Mouse (Mus musculus): Measurements from ENCODE around the gene Gm5751.
"Not testable (repeated sequence)": the region's sequence is repeated elsewhere in the genome, so short reads cannot be mapped to it uniquely, and the experiment has no call there.

Gm5751 gene

DNA sequence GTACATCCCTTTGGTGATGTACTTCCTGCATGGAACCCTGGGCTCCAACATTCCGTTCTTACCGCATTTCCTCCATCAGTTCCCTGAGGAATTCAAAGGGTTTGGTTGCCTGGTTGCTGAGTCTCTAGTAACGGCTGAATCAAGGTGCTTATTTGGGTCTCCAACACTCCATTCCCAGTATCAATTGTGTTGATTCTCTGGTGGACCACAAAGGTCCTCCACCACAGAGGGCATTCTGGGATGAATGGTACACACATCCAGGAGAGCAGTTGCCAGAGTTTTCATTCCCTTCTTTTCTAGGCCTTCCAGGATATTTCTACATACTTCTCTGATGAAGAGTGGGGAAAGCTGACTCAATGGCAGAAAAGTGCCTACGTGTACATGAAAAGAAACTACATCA lies at the start of gene Gm5751:
Gene Gm5751, plus strand, starts transcription at position 301 of the 400 bp plus-strand sequence.
- DNase-seq (ENCODE audit: low spot score), result not testable (repeated sequence)

DNA sequence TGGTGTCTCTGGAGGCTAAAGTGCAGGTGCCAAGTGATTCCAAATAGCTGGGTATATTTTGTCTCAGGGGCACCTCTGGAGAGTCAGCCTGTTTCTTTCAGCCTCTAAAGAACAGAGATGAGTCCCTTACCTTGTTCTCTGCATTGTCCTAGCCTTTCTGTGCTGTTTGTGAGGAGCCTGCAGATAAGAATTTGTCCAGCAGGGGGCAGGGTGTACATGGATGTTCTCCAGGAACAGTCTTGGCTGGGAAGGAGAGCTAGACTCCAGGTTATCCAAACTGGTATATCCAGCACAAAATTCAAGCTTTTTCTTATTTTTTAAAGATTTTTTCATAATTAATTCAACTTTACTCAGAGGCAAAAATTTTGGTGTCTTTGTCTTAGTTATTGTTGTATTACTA lies 42.0 kb upstream of the Gm5751 start:
- DNase-seq (ENCODE audit: low spot score), result peak; percentile 33

DNA sequence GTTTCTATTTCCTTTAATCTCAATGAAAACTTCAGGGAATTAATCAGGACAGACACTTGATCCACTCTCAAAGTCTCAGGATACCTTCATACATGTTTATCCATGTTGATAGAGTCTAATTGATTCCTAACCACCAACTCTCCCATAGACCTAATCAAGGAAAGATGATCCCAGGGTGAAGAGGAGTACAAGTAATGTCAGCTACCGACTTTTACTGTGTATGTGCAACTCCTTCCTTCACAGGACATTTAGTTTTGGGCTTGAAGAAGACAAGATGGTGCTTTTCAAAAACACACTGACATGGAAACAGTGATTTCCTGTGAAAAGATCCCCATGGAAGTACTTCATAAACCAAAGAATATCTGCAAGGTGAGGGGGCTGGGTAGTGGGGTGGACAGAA lies 30.4 kb upstream of the Gm5751 start, which contains the start of gene Gm6592:
Gene Gm6592, plus strand, starts transcription at position 301 of the 400 bp plus-strand sequence.
- no peak for DNase-seq (ENCODE audit: low spot score)

DNA sequence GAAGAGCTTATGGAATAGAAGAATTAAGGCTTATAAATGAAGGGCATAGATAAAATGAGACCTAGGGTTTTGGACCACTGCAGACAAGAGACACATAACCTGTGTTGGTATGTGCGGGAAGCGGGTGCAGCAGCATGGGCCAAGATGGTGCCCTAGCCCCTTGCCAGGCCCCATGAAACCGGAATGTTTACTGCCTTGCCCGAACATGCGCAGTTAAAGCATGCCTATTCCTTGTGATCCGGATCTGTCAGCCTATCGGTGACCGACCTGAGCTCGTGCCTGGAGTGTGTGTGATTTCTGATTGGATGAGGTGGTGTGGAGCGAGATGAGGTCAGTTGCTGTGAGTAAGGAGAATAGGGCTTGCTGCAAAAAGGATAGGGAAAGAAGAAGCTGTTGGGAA lies 21.6 kb upstream of the Gm5751 start:
- DNase-seq (ENCODE audit: low spot score), result no peak

DNA sequence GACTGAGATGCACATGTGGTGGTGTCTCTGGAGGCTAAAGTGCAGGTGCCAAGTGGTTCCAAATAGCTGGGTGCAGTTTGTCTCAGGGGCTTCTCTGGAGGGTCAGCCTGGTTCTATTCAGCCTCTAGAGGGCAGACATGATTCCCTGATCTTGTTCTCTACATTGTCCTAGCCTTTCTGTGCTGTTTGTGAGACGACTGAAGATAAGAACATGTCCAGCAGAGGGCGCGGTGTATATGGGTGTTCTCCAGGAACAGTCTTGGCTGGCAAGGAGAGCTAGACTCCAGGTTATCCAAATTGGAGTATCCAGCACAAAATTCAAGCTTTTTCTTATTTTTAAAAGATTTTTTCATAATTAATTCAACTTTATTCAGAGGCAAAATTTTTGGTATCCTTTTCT lies 9.7 kb upstream of the Gm5751 start:
- DNase-seq (ENCODE audit: low spot score), result peak; percentile 47

DNA sequence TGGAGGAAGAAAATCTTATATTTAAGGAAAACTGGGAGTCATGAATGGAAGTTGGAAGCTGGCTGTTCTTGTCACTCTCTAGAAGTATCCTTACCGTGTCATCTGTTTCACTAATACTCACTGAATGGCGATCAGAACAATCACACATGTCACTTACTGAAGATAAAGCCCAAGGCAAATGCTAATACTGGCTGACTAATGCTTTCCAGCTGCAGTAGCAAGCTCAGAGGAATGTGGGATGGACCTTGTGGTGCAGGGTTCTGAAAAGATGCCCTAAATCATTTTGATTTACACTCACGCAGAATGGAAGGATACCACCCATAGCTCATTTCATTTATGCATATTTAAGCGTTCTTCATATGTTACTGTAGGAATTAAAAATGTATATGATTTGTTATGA lies 10.3 kb downstream of the Gm5751 start:
- no peak for DNase-seq (ENCODE audit: low spot score)

DNA sequence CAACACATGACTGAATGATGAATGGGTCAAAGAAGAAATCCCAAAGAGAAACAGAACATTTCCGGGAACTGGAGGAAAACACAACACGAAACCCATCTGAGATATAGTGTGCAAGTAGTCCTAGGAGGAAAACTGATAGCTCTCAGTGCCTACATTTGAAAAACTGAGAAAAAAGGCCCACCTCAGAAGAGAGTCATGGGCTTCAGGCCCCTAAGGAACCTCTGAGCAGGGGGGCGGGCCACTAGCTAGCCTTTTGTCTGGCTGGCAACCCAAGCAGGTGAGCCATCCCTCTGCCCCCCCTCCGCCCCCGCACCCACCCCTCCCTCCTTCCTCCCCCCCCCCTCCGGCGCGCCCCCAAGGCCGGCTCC lies 17.9 kb downstream of the Gm5751 start:
- DNase-seq (ENCODE audit: low spot score), result no peak

DNA sequence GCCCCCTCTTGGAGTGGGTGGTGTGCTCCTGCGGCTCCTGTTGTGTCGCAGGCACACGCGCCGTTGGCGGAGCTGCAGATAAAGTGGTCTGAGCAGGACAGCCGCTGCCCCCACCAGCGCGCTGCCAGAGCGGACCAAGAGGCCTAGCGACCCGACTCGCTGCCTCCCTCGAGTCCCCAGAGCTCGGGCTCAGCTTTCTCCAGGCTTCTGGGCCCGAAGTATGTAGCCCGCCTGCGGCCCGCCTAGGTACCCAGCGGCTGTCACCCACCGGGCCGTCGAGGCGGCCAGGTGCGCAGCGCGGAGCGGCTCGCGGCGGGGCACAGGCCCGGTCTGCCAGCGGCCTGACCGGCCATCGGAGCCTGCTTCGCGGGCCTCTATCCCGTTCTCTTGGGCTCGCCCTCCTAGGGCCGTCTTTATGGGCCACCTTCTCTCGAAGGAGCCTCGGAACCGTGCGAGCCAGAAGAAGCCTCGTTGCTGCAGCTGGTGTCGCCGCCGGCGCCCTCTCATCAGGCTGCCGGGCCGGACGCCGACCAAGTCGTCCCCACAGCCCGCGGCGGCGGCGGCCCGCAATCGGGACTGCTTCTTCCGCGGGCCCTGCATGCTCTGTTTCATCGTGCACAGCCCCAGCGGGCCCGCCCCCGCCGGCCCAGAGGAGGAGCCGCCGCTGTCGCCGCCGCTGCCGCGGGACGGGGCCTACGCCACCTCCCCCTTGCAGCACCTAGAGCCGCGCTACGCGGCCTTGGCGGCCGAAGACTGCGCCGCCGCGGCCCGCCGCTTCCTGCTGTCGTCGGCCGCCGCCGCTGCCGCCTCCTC lies 18.5 kb downstream of the Gm5751 start, which contains the start of gene B630019K06Rik:
Gene B630019K06Rik, plus strand, starts transcription at position 40 of the 813 bp plus-strand sequence.
- peak; percentile 55 for DNase-seq (ENCODE audit: low spot score)

DNA sequence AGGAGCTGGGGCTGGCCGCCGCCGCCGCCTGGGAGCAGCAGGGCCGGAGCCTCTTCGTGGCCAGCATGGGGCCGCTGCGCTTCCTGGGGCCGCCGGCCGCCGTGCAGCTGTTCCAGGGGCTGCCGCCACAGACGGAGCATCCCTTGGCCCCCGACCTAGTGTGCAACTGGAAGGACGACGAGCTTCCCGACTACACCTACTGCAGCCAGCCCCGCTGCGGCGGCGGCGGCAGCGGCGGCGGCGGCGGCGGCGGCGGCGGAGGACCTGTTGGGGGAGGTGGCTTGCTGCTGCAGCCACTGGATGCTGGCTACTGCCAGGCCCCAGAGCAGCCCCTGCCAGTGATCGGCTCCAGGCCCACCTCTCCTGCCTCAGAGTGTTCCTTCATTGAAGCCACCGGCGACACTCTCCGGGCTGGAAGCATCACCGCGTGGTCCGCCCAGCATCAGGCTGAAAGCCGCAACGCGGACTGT lies 19.2 kb downstream of the Gm5751 start:
- peak; percentile 3 for DNase-seq (ENCODE audit: low spot score)

DNA sequence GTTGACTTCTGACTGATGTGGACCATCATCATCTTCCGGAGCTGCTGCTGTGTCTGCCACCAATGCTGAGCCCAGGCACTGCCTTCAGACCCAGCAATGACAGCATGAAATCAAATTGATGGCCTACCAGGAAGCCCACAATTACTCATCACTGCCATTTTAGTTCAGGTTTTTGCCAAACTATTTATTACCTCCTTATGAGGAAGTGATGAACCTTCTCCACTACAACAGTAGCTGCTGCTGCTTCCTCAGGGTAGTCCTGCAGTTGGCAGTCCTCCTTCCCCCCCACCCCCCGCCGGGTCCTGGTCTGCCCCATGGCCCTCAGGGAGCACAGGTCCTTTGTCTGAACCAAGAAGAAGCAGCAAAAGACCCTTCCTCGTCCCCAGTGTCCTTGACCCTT lies 26.8 kb downstream of the Gm5751 start:
- DNase-seq (ENCODE audit: low spot score), result no peak

DNA sequence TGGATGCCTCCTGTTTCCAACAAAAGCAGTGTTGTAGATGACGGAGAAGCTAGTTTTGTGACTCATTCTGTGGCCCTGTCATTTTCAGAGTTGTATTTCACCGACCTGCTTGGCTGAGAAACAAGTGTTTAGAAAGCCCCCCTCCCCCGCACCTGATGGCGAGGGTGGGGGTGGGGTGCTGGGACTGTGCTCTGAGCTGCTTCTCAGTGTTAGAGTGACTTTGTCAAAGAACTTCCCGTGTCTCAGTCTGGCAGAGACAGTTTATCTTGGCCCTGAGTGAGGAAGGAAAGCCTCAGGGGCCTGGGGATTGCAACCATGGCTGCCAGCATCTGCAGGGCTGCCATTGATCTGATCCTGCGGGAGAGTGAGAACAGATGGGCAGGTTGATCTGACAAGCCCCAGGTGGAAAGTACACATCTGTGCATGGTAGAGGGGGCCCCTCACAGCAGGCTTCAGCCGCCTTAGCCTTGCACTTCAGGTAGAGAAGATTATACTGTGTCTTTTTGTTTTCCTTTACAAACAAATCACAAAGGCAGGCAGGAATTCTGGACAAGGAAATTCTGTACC lies 27.9 kb downstream of the Gm5751 start:
- DNase-seq (ENCODE audit: low spot score), result no peak

DNA sequence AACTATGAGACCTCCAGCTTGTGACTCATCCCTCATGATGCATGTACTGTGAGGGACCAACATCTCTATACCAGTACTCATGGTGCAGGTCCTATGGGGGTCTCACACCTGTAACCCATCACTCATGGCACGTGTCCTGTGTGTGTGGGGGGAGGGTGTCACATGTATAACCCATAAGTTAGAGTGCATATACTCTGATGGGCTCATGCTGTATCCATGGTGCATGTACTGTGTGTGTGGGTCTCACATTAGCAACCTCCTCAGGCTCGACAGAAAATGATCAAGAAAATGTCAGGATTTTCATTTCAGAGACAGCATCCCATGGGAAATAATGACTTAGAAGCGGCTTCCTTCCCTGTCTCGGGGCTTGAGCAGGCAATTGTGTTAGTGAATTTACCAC lies 47.0 kb downstream of the Gm5751 start:
- DNase-seq (ENCODE audit: low spot score), result no peak

DNA sequence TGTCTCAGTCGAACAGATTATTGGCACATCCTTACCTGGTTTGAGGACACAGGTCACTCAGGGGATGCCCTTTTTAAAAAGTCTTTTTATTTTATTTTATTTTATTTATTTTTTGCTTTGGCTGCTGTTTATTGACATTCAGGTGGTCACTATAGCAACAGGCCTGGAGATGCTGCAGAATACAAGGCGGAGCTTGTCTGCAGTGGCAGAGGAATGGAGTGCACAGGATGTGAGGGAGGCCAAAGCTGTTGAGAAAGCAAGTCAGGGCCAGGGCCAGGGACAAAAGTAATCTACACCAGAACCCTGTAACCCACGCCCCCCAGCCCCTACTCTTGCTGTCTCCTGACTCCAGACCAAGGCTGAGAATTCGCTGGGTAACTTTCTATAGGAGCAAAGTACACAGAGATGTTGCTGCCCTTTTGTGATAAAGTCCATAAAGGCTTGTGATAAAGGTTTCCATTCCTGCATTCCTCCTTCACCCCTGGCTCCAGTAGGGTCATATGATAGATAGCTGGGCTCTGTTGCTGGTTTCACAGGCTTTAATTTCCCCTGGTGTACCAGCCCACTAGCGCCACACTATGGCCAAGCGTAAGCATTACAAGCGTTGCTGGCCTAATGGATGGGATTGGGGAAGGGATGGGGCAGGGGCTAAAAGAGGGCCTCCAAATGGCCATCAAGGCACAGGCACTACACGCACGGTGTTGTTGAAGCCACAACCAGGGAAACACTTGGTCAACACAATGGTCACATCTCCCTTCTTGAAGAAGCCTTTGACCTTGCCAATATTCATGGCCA lies 48.0 kb downstream of the Gm5751 start:
- DNase-seq (ENCODE audit: low spot score), result no peak

DNA sequence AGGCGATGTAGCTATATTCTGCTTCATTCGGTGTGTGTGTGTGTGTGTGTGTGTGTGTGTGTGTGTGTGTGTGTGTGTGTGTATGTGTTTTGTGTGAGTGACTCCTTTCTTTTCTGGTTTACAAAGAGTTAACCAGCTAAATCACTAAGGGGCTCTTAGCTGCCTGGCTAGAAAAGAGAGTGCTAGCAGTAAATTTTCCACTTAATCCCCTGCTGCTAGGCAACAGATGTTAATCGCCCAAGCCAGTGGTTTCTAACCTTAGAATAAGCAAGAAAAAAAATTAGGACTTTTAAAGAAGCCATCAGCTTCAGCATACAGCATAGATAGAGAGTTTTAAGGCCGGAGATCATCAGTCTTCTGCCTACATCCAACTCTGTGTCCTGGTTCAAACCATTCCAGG lies 53.3 kb downstream of the Gm5751 start:
- no peak for DNase-seq (ENCODE audit: low spot score)
